Mouse (Mus musculus) skeletal muscle tissue, postnatal 0 days (tissue): ENCODE measurements around the gene Parp9. TPM values are rescaled to one million over a fixed set of nuclear protein-coding genes. Genes with fewer than 3 reads are reported as not detected.

Source experiments
- polyA plus RNA-seq: library from polyadenylated mRNA; unstranded; fragments of >200 nt; fragmentation: Nextera tagmentation; extraction: Ambion mirVana; gene quantifications from 2 replicates; pipeline ENCODE4 v1.2.1, GENCODE M21; 2015

Gene Parp9
- polyA plus RNA-seq = 7.3 TPM in 2 replicates

DNA sequence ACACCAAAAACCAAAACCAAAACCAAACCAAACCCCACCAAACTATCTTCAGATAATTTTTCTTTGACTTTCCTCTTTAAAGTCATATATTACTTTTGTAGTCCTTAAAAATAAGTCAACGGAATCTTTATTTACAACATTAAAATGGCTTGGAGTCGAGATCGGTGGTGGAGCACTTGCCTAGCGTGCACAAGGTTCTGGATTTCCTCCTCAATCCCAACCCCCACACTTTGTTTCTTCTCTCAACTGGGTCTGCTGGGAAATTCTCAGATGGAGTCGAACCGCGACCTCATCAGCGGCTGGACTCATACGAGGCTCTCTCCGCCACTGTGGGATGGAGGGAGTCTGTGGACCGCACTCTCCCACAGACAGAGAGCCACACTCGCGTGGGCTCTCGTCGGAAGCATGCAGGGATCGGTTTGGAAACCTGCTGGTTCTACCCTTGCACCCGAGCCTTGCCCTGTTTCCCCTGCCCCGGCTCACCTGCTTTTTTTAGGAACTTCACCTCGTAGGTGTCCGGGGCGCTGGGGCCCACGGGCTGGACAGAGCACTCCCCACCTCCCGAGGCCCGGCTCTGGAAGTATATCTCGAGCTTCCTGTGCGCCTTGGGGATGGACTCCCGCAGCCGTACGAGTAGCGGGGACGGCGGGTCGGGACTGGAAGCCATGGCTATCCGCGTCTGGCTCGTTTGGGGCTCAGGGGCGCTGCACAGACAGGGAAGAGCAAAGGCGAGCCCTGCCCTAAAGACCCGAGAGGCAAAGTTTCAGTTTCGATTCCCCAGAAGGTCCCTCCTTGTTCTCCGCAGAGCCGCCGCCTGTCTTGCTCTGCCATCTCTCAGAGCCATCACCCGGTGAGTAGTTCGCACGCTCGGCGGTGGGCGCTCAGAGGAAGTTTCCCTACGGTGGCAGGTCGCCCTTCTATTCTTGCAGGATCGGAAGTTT, at the start of gene Parp9, which contains the start of gene Dtx3l:
Gene Parp9 (plus strand): TSS at position 260 of the 941 bp plus-strand sequence.
Gene Dtx3l (minus strand): TSS at position 941 of the 941 bp plus-strand sequence.

DNA sequence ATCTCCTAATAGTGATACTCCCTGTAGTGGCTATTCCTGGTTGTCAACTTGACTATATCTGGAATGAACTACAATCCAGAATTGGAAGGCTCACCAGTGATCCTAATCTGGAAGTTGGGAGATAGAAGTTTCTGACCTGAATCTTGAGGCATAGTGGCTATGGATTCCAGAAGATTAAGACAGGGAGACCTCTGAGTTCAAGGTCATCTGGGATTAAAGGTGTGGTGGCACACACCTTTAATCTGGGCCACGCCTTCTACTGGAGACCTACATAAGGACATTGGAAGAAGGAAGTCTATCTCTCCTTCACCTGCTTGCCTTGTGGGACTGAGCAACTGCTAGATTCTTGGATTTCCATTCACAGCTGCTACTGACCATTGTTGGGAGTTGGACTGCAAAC, 40.2 kb downstream of the Parp9 start, which contains the start of gene Kpna1:
Gene Kpna1 (plus strand): TSS at position 301 of the 400 bp plus-strand sequence.

Other genes with a start within 250 kb of the Parp9 start
- 14.2 and 14.8 TPM in 2 replicates for gene Dirc2, start 169.1 kb upstream of the Parp9 start, polyA plus RNA-seq
- 3.2 TPM in 2 replicates for gene Hspbap1, start 168.1 kb upstream of the Parp9 start, polyA plus RNA-seq
- gene Parp14, start 66.9 kb upstream of the Parp9 start, polyA plus RNA-seq = 1.9 and 2.1 TPM in 2 replicates
- 3.4 and 4.0 TPM in 2 replicates for gene Dtx3l, start 681 bp downstream of the Parp9 start, polyA plus RNA-seq
- 26.2 and 28.8 TPM in 2 replicates for gene Kpna1, start 40.3 kb downstream of the Parp9 start, polyA plus RNA-seq
- 5.3 and 5.9 TPM in 2 replicates for gene Wdr5b, start 102.7 kb downstream of the Parp9 start, polyA plus RNA-seq
- gene Fam162a, start 133.1 kb downstream of the Parp9 start, polyA plus RNA-seq = 265 and 287 TPM in 2 replicates
- 65.8 and 66.0 TPM in 2 replicates for gene Ccdc58, start 133.2 kb downstream of the Parp9 start, polyA plus RNA-seq
- 5.2 TPM in 1 of 2 replicates, not detected in the other for gene Csta1, start 192.8 kb downstream of the Parp9 start, polyA plus RNA-seq
- gene Stfa2l1, start 218.3 kb downstream of the Parp9 start, polyA plus RNA-seq = 1.7 and 1.8 TPM in 2 replicates
- 1.6 and 3.9 TPM in 2 replicates for gene Gm5483, start 245.7 kb downstream of the Parp9 start, polyA plus RNA-seq